Mouse (Mus musculus): Measurements from ENCODE around the gene Sppl2b. TPM values are rescaled to one million over a fixed set of nuclear protein-coding genes. Genes with fewer than 3 reads are reported as not detected.
"Not testable (repeated sequence)": the region's sequence is repeated elsewhere in the genome, so short reads cannot be mapped to it uniquely, and the experiment has no call there.

Sppl2b gene
- 10 to 100 TPM; 22.4 to 23.6 TPM for total RNA-seq (2021)

DNA sequence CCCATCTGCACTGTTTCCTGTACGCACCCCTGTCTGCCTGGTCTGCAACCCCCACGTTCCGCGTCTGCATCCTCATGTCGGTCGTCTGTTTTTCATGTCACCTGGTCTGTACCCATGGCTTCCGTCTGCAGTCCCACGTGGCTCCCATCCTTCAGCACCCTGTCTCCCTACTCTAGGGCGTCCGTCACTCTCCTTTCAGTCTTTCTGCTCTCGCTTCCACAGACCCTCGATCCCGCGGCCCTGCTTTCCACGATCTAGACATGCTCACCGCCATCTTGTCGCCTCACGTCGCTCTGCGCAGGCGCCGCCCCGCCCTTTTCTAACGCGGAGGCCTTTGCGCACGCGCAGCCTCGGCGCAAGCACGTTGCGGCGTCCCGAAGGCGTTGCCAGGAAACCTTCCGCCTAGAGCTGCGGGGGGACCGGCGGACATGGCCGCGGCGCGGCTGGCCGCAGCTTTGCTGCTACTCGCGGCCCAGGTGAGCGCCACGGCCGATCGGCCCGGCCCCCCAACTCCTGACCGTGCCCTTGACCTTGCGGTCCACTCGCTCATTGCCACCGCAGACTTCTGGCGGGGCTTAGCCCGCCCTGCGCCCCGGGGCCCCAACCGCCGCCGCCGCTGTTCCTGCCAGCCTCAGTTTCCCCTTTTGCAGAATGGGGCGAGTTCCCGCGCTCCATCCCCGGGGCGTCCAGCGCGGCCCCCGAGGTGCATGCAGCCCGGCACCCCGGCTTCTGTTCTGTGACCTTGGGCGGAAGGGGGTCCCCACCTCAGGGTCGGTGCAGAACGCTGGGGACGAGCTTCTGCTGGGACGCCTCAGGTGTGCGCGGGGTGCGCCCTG lies at the start of gene Sppl2b, which contains the start of gene Lsm7:
Gene Sppl2b (plus strand): TSS at position 363 of the 836 bp plus-strand sequence.
Gene Lsm7 (minus strand): TSS at position 297 of the 836 bp plus-strand sequence.
- intact Hi-C loops (cut with DNase I): no loop called here
- peak; percentile 93 for DNase-seq (ENCODE audit: low spot score)

- no peak for DNase-seq (ENCODE audit: low spot score)
- intact Hi-C loops (cut with DNase I): loop anchor here (5.0 kb wide), 1 partner anchor 58 kb away; no protein-coding TSS in a partner anchor
Observed at GRCm38 (mm10) chr10:80805322-80805721, 49.8 kb upstream of the Sppl2b start.

- intact Hi-C loops (cut with DNase I): loop anchor here (5.0 kb wide), 1 partner anchor 59 kb away; no protein-coding TSS in a partner anchor
- DNase-seq (ENCODE audit: low spot score): no peak
Observed at GRCm38 (mm10) chr10:80805925-80806324, 49.1 kb upstream of the Sppl2b start.

DNA sequence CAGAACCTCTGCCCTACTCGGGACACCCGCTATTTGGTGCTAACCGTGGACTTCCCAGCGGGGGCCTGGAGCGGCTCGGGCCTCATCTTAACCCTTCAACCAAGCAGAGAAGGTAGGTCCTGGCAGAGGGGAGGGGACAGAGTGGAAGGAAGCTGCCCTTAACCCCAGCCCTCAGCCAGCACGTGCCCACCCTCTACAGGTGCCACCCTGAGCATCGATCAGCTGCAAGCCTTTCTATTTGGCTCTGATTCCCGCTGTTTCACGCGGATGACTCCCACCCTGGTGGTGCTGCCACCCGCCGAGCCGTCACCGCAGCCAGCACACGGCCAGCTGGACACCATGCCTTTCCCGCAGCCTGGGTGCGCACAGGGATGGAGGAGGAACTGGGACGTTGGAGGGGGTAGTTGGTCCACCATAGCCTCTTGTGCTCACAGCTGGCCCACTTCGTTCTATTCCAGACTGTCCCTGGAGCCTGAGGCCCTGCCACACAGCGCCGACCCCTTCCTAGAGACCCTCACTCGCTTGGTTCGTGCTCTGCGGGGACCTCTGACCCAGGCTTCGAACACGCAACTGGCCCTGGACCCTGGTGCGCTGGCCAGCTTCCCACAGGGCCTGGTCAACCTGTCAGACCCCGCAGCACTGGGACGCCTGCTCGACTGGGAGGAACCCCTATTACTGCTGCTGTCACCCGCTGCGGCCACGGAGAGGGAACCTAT lies 48.6 kb upstream of the Sppl2b start:
- no peak for DNase-seq (ENCODE audit: low spot score)
- intact Hi-C loops (cut with DNase I): loop anchor here (5.0 kb wide), 1 partner anchor 59 kb away; no protein-coding TSS in a partner anchor

GRCm38 (mm10) chr10:80807057-80807627 lies 47.9 kb upstream of the Sppl2b start:
- intact Hi-C loops (cut with DNase I): loop anchor here (5.0 kb wide), 1 partner anchor 60 kb away; no protein-coding TSS in a partner anchor
- DNase-seq (ENCODE audit: low spot score): peak; percentile 54

GRCm38 (mm10) chr10:80808099-80808984 lies 46.7 kb upstream of the Sppl2b start:
- DNase-seq (ENCODE audit: low spot score): no peak
- intact Hi-C loops (cut with DNase I): loop anchor here (5.0 kb wide), 1 partner anchor 61 kb away; no protein-coding TSS in a partner anchor

- no peak for DNase-seq (ENCODE audit: low spot score)
- intact Hi-C loops (cut with DNase I): loop anchor here (5.0 kb wide), 1 partner anchor 62 kb away; no protein-coding TSS in a partner anchor
Observed at GRCm38 (mm10) chr10:80808985-80809632, 46.0 kb upstream of the Sppl2b start.

- intact Hi-C loops (cut with DNase I): no loop called here
- DNase-seq (ENCODE audit: low spot score): no peak
Observed at GRCm38 (mm10) chr10:80810084-80810483, 45.0 kb upstream of the Sppl2b start.

GRCm38 (mm10) chr10:80812391-80813041 lies 42.6 kb upstream of the Sppl2b start:
- intact Hi-C loops (cut with DNase I): no loop called here
- no peak for DNase-seq (ENCODE audit: low spot score)

GRCm38 (mm10) chr10:80813366-80813765 lies 41.7 kb upstream of the Sppl2b start, which contains the start of gene Jsrp1:
Gene Jsrp1, minus strand, starts transcription at chr10:80813498.
- no peak for DNase-seq (ENCODE audit: low spot score)
- intact Hi-C loops (cut with DNase I): no loop called here

DNA sequence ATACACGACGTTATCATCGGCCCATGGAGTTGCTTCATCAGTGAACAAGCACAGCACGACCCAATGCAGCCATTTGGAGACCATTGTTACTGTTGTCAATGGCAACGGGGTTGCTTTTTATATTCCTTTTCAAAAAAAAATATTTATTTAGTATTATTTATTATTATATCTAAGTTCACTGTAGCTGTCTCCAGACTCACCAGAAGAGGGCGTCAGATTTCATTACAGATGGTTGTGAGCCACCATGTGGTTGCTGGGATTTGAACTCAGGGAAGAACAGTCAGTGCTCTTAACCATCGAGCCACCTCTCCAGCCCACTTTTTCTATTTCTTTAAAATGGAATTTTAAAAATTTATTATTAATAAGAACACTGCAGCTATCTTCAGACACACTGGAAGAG lies 40.3 kb upstream of the Sppl2b start:
- intact Hi-C loops (cut with DNase I): loop anchor here (5.0 kb wide), 1 partner anchor 183 kb away; no protein-coding TSS in a partner anchor

DNA sequence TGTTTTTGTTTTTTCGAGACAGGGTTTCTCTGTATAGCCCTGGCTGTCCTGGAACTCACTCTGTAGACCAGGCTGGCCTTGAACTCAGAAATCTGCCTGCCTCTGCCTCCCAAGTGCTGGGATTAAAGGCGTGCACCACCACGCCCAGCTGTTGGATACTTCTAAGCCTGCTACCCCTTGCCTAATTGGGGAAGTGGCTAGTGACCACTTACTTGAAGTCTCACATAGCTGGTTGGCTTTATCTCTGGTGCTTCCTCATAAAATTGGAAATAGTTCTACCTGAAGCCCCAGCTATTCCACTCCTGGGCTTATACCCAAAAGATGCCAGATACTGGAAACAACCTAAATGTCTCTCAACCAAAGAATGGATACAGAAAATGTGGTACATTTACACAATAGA lies 38.8 kb upstream of the Sppl2b start:
- intact Hi-C loops (cut with DNase I): loop anchor here (5.0 kb wide), 1 partner anchor 181 kb away; no protein-coding TSS in a partner anchor
- DNase-seq (ENCODE audit: low spot score): not testable (repeated sequence)

More for the DNA sequence above, 40.3 kb upstream of the Sppl2b start:
- no peak for DNase-seq (ENCODE audit: low spot score)

DNA sequence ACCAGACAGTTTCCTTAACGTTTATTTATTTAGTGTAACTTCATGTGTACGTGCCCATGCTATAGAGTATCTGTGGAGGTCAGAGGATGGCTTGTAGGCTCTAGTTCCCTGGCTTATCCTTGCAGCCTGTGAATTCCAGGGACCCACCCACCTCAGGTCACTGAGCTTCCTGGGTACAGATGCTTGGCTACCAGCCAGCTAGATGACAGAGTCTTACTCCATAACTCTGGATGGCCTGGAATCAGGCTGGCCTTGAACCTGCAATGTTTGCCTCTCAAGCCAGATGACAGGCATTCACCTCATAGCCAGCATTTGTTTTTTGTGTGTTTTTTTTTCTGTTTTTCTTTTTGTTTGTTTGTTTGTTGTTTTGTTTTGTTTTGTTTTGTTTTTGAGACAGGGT lies 37.9 kb upstream of the Sppl2b start:
- intact Hi-C loops (cut with DNase I): loop anchor here (5.0 kb wide), 1 partner anchor 180 kb away; no protein-coding TSS in a partner anchor
- no peak for DNase-seq (ENCODE audit: low spot score)

DNA sequence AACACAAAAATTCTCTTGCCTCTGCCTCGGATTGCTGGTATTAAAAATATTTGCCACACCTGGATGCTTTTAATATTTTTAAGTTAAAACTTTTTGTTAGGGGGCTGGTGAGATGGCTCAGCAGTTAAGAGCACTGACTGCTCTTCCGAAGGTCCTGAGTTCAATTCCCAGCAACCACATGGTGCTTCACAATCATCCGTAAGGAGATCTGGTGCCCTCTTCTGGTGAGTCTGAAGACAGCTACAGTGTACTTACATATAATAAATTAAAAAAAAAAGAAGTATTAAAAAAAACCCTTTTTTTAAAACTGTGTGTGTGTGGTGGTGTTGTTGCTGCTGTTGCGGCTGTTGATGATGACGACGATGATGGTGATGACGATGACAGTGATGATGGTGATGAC lies 37.1 kb upstream of the Sppl2b start:
- DNase-seq (ENCODE audit: low spot score): not testable (repeated sequence)
- intact Hi-C loops (cut with DNase I): loop anchor here (5.0 kb wide), 1 partner anchor 179 kb away; no protein-coding TSS in a partner anchor

- intact Hi-C loops (cut with DNase I): loop anchor here (5.0 kb wide), 1 partner anchor 179 kb away; no protein-coding TSS in a partner anchor
- no peak for DNase-seq (ENCODE audit: low spot score)
Observed at GRCm38 (mm10) chr10:80818599-80819281, 36.3 kb upstream of the Sppl2b start.

GRCm38 (mm10) chr10:80819406-80819805 lies 35.7 kb upstream of the Sppl2b start:
- intact Hi-C loops (cut with DNase I): loop anchor here (5.0 kb wide), 1 partner anchor 178 kb away; no protein-coding TSS in a partner anchor
- no peak for DNase-seq (ENCODE audit: low spot score)

DNA sequence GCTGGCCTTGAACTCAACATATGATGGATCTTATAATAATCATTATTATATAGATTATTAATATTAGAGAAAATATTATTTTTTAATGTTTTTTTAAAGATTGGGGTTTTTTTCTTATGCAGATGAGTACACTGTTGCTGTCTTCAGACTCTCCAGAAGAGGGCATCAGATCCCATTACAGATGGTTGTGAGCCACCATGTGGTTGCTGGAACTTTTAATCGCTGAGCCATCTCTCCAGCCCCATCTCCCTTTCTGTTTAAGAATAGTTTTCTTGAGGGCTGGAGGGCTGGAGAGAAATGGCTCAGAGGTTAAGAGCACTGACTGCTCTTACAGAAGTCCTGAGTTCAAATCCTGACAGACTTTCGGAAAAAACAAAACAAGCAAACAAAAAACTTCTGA lies 33.1 kb upstream of the Sppl2b start:
- no peak for DNase-seq (ENCODE audit: low spot score)

More for the DNA sequence above, 33.1 kb upstream of the Sppl2b start:
- intact Hi-C loops (cut with DNase I): loop anchor here (1.0 kb wide), 1 partner anchor 58 kb away; no protein-coding TSS in a partner anchor
